Mouse (Mus musculus) liver, embryonic 14.5 days (tissue): ENCODE data around the gene Muc3a.

Source experiments
- CTCF ChIP-seq: IDR thresholded peaks from 2 replicates; pipeline ENCODE4 v1.5.1; 2016; ENCODE audit warnings: antibody characterized with exemption, low read depth, control low read depth
- EP300 ChIP-seq: IDR thresholded peaks from 2 replicates; pipeline ENCODE4 v1.6.1; 2016; ENCODE audit warnings: antibody characterized with exemption, low read depth

DNA sequence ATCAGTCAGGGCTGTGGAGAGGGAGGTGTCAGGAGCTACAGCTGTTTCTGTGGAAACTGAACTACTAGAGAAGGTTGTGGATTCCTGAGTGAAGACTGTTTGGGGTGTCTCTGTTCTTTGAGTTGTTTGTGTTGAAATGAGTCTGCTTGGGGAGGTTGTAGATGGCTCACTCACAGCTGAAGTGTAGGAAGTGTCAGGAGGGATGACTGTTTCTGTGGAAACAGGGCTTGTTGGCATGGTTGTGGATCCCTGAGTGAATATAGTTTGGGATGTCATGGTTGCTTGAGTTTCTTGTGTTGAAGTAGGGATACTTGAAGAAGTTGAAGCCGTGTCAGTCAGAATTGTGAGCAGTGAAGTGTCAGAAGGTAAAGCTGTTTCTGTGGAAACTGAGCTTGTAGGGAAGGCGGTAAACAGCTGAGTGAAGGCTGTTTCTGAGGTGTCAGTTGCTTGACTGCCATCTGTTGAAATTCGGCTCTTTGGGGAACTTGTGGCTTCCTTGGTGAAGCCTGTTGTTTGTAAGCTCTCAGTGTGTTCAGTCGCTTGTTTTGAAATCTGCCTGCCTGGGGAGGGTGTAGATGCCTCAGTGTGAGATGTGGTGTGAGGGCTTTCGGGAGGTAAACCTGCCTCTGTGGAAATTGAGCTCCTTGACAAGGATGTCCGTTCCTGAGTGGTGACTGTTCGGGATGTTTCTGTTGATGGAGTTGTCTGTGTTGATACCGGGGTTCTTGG, 32.4 kb downstream of the Muc3a start:
- no peak for TF ChIP-seq CTCF
- TF ChIP-seq EP300: no peak
